Mouse (Mus musculus): ENCODE data around the gene Zfp286. TPM values are rescaled to one million over a fixed set of nuclear protein-coding genes. Genes with fewer than 3 reads are reported as not detected.
"Not testable (repeated sequence)": the region's sequence is repeated elsewhere in the genome, so short reads cannot be mapped to it uniquely, and the experiment has no call there.

Gene Zfp286
- total RNA-seq, 2 experiments from 2014 or later = 1.8 to 2.3 TPM

DNA sequence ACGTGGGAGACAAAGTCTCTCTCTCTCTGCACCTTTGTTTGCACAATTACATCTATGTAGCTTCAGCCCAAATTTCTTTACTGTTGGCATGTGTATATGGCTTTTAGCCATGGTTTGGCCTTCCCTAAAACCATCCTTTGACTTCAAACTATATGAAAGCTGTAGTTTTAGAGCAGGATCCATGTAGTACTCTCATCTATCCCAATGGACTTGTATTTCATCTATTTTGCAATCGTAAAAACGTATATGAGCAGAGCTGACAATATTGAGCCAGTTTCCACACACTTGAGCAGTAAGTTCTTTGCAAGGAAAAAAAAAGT is 315 bp upstream of the Zfp286 start:
- DNase-seq = no peak

GRCm38 (mm10) chr11:62776510-62776909 is 12.8 kb downstream of the Zfp286 start:
- no peak for DNase-seq

- DNase-seq = no peak
These were observed 28.4 kb downstream of the Zfp286 start for GRCm38 (mm10) chr11:62760755-62761457.

DNA sequence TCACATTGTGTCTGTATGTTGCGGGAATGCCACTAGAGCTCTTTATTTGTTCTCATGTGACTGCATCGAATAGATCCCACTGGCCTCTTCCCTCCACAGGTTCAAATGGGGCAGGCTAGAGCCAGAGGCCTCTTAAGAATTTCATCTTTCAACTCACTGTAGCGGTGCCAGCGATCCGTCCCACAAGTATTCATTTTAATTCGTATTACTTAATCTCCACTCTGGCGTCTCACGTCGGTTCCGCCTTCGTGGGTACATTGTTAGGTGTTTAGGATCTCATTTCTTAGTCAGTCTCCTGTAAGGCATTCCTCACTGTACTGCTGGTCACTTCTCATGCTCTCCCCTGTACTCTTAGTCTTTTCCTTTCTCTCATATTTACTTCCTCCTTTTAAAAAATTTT is 30.8 kb downstream of the Zfp286 start:
- no peak for DNase-seq

GRCm38 (mm10) chr11:62757906-62758305 is 31.4 kb downstream of the Zfp286 start:
- no peak for DNase-seq

DNA sequence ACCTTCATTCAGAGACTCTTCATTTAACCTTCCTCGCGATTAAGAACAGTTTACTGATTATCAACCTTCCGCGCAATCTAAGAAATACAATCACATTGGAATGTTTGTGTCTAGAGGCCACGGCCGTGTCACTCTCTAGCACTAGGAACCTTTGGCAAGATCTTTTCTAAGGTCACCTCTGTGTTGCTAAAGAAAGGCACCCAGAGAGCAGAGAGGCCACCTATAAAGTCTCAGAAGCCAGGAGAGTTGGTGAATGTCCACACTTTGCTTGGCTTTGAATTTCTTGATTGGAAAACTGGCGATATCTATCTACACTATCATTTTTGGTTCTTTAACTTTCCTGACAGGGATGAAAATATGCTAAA is 32.1 kb downstream of the Zfp286 start:
- no peak for DNase-seq

GRCm38 (mm10) chr11:62756456-62757142 is 32.7 kb downstream of the Zfp286 start:
- peak; percentile 97 to 98 for DNase-seq

DNA sequence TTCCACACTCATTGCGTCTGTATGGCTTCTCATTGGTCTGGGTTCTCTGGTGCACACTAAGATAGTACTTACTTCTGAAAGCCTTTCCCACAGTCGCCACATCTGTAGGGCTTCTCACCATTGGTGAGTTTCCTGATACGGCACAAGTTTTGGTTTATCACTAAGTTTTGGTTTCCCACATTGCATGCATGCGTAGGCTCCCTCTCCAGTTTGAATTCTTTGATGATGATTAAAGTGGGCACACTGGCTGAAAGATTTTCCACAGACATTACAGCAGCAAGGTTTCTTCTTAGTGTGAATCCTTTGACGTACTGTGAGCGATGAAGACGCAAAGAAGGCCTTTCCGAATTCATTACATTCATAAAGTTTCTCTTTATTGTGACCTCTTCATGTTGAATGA is 36.5 kb downstream of the Zfp286 start, which contains the start of gene Gm10428:
Gene Gm10428 (plus strand): TSS at position 321 of the 400 bp plus-strand sequence.
- DNase-seq = no peak

DNA sequence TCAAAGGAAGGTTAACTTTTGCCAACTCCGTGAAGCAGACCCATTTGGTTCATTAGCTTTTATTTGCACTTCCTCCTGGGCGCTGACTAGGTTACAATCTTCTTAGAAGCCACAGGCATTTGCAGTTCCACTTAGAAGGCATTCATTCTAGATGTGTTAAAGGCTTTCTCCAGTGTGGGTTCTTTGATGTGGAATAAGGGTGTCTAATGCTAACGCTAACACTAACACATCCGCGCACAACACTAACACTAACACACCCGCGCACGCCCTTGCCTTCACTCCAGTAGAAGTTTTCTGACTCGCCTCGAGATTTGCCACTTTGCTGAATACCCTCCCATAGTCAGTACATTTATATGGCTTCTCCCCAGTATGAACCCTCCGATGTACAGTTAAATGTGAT is 37.1 kb downstream of the Zfp286 start:
- no peak for DNase-seq

GRCm38 (mm10) chr11:62749445-62749844 is 39.8 kb downstream of the Zfp286 start:
- not testable (repeated sequence) for DNase-seq

GRCm38 (mm10) chr11:62748062-62748461 is 41.2 kb downstream of the Zfp286 start:
- DNase-seq = no peak

- no peak for DNase-seq
These were observed 42.0 kb downstream of the Zfp286 start for GRCm38 (mm10) chr11:62747227-62747626.

DNA sequence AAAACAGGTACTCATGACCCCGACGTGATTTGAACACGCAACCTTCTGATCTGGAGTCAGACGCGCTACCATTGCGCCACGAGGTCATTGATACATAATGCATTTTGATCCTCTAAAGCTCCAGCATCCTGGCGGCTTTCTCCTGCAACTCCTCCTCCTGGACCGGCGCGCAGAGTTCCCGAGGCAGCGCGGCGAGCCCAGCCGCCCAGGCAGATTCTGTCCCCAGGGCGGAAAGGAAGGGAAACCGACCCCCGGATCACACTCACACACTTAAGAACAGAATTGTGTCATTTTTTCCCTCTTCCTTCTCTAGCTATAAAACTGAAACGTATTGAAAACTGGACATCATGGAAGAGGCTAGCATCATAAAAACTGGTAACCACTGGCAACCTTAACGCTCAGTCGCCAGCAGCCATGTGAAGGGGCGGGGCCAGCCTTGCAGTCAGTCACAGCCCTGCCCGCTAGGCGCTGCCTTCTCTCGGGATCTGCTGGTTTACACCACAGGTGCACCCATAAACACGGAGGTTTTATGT is 43.2 kb downstream of the Zfp286 start:
- peak; percentile 82 to 86 for DNase-seq

DNA sequence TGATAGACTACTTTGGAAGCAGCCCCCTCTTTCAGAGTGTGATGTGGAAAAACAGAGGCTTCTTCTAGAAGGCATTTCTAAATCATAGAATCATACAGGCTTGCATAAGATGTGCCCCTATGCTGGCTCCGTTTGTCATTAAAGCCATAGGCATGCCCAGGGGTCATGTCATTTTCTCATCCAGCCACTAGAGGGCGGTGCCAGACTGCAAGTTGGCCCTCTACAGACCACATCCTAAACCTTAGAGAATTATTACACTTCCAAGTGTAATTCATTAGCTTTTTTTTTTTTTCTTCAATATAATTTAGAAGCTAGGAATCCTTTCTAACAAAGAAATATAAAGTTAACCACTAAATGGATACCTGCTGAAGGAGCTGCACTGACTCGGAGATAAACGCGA is 45.2 kb downstream of the Zfp286 start:
- DNase-seq = peak; percentile 71 to 77

DNA sequence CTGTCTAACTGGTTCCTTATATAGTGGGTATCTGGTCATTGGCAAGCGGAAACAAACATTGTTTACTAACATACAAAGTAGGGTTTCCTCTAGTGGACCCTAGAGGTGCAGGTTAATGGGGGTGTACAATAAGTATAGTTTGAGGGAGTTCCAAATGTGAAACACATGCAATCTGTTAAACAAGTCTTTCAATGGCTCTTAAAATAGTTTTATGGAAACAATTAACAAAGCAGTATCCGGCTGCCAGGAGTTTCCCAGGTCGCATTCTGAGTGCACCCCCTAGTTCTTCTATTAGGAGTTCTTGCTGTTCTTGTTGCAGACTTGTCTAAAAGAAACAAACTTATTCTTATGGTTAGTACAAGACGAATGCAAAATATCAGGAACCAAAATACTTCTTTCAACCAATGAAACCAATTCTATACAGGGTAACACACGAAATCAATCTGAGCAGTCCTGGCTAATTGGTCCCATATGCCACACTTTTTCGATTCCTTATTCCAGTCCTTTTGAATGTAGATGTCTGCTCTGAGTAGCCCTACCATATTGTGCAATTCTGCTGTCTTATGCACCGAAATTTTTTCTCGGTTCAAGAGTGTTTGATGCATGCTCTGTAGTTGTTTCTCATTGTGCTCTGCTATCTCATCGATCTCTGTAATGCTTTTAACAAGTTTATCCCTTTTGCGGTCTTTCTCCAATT is 46.9 kb downstream of the Zfp286 start:
- DNase-seq = no peak

DNA sequence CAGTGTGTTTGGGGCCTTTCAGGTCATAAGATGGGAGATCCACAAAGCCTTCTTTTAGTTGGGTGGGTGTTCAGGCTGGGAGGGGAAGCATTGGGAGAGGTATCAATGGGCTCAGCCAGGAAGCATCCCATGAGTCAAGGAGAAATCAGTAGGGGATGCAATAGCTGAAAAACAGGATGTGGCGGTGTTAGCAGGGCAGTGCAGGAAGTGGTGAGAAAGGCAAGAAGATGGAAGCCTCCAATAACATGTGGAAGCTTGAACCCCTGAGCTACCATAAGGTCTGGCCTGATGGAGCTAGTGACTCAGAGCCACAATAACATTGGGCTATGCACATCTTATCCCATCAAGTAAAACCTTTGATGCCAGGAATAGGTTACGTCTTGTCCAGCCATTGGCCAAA is 48.1 kb downstream of the Zfp286 start:
- DNase-seq = no peak

DNA sequence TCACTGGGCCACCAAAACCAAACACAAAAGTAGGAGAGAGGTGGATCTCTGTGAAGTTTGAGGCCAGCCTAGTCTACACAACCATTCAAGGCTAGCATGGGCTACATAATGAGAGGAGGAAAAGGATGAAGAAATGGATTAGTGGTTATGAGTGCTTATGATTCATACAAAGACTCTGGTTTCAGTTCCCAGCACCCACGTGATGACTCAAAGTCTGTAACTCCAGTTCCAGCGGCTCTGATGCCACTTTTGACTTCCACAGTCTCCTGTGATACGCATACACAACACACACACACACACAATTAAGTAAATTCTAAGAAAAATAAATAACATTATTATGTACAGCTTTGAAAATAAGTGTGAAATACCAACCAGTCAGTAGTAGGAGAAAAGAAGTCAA is 56.6 kb downstream of the Zfp286 start:
- DNase-seq = no peak

GRCm38 (mm10) chr11:62732022-62732387 is 57.3 kb downstream of the Zfp286 start:
- DNase-seq = no peak

DNA sequence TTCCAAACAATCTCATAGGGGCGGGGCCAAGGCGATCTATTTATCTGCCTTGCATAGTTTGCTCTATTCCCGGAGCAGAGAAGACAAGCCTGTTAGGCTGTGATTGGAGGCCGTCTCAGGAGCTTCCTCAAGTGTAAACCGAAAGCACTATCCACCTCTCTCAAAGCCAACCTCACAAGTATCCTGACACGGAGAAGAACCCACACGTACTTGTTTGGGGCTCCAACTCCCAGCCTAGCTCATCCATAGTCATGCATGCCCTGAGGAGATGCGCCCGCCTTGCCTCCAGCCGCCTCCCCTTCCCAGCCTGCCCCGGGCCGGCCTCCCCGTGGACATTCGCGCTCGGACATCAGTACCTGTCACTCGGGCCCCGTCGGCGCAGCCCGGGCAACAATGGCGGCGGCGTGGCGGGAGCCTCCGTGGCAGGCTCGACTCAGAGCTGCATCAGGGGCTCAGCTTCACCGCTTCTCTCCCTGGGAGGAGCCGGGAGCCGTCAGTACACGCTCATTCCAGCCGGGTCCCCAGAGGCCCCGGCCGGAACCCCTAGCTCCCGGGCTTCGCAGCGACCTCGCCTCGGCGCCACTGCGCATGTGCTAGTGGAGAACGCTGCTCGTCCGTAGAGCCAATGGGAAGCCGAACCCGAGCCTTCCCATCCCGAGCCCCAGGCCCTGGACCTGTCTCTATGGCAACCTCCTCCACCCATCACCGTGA is 57.8 kb downstream of the Zfp286 start, which contains the start of gene Zfp287:
Gene Zfp287 (minus strand): TSS at position 595 of the 711 bp plus-strand sequence.
- peak; percentile 91 to 93 for DNase-seq

DNA sequence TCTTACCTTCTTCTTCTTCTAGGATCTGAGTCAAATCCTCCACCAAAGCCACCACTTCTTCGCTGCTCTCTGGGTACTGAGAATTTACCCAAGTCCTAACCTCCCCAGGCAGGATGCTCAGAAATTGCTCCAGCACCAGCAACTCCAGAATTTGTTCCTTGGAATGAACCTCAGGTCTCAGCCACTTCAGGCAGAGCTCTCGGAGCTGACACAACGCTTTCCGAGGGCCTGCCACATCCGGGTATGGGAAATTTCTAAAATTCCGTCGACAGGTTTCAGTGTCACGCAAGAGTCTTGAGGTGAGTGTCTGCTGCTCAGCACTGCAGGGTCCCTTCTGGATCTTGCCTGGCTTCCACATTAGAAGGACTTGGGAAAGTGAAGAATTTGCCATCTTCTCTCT is 61.0 kb downstream of the Zfp286 start:
- DNase-seq = no peak

- peak; percentile 12 to 26 for DNase-seq
These were observed 78.6 kb downstream of the Zfp286 start for GRCm38 (mm10) chr11:62710657-62711056.

GRCm38 (mm10) chr11:62708252-62708651 is 81.0 kb downstream of the Zfp286 start:
- DNase-seq = no peak

Data from adrenal gland, postnatal 36 days (tissue).